Mouse (Mus musculus): ENCODE data around the gene Ankrd27.

Gene Ankrd27

GRCm38 (mm10) chr7:35584068-35584785 lies 1.8 kb upstream of the Ankrd27 start:
- DNase-seq: no peak

- peak; percentile 16 for DNase-seq
Measured at GRCm38 (mm10) chr7:35584786-35585190, 1.3 kb upstream of the Ankrd27 start.

- DNase-seq: peak; percentile 64
Measured at GRCm38 (mm10) chr7:35585191-35586054, 621 bp upstream of the Ankrd27 start, which contains the start of gene Rgs9bp. Gene Rgs9bp, minus strand, starts transcription at chr7:35585582.

- DNase-seq: no peak
Measured at GRCm38 (mm10) chr7:35586906-35587445, 932 bp downstream of the Ankrd27 start.

GRCm38 (mm10) chr7:35587728-35588127 lies 1.7 kb downstream of the Ankrd27 start:
- DNase-seq: no peak

- no peak for DNase-seq
Measured at GRCm38 (mm10) chr7:35588680-35589428, 2.8 kb downstream of the Ankrd27 start.

GRCm38 (mm10) chr7:35589485-35589884 lies 3.4 kb downstream of the Ankrd27 start:
- DNase-seq: no peak

GRCm38 (mm10) chr7:35590731-35591191 lies 4.7 kb downstream of the Ankrd27 start:
- no peak for DNase-seq

GRCm38 (mm10) chr7:35594311-35594710 lies 8.3 kb downstream of the Ankrd27 start:
- no peak for DNase-seq

- no peak for DNase-seq
Measured at GRCm38 (mm10) chr7:35599492-35599891, 13.4 kb downstream of the Ankrd27 start.

GRCm38 (mm10) chr7:35600031-35600430 lies 14.0 kb downstream of the Ankrd27 start:
- DNase-seq: no peak

- DNase-seq: no peak
Measured at GRCm38 (mm10) chr7:35601106-35601505, 15.1 kb downstream of the Ankrd27 start.

GRCm38 (mm10) chr7:35602766-35603165 lies 16.7 kb downstream of the Ankrd27 start:
- no peak for DNase-seq

- no peak for DNase-seq
Measured at GRCm38 (mm10) chr7:35606816-35607215, 20.8 kb downstream of the Ankrd27 start.

- no peak for DNase-seq
Measured at GRCm38 (mm10) chr7:35609245-35609644, 23.2 kb downstream of the Ankrd27 start.

GRCm38 (mm10) chr7:35617513-35617912 lies 31.5 kb downstream of the Ankrd27 start:
- DNase-seq: no peak

- no peak for DNase-seq
Measured at GRCm38 (mm10) chr7:35622626-35623025, 36.6 kb downstream of the Ankrd27 start.

- no peak for DNase-seq
Measured at GRCm38 (mm10) chr7:35626038-35626437, 40.0 kb downstream of the Ankrd27 start.

- no peak for DNase-seq
Measured at GRCm38 (mm10) chr7:35627371-35627770, 41.3 kb downstream of the Ankrd27 start.

GRCm38 (mm10) chr7:35628496-35628895 lies 42.5 kb downstream of the Ankrd27 start:
- peak; percentile 45 for DNase-seq

- peak; percentile 44 for DNase-seq
Measured at GRCm38 (mm10) chr7:35636229-35636628, 50.2 kb downstream of the Ankrd27 start.

GRCm38 (mm10) chr7:35636874-35637273 lies 50.8 kb downstream of the Ankrd27 start:
- no peak for DNase-seq

GRCm38 (mm10) chr7:35640072-35640471 lies 54.0 kb downstream of the Ankrd27 start:
- DNase-seq: no peak

All from lung, postnatal 36 days (tissue).